Mouse (Mus musculus): Measurements from ENCODE around the gene Prr15. TPM values are rescaled to one million over a fixed set of nuclear protein-coding genes. Genes with fewer than 3 reads are reported as not detected.

The Prr15 gene
- polyA plus RNA-seq (2016; fragmentation: Nextera tagmentation; extraction: Ambion mirVana), result 1.1 and 4.0 TPM in 2 replicates

- no peak for DNase-seq (ENCODE audit: low spot score)
- H3K9me3 ChIP-seq, result no peaks in the 10 kb centered on the region
- 63% methylated on average over 3 of the region's 3 CpGs for WGBS
- peak within 1 kb of the TSS; percentile 65 for H3K4me3 ChIP-seq
- peaks cover 72% of the 10 kb centered on the region for H3K27me3 ChIP-seq (ENCODE audit: insufficient read depth, poor library complexity, severe bottlenecking)
- no peaks in the 10 kb centered on the region for H3K36me3 ChIP-seq
- H3K4me1 ChIP-seq (replicated peaks), result peaks cover 25% of the 10 kb centered on the region
- peak within 1 kb of the TSS; percentile 67; the same call in 1 of the 2 replicates for H3K27ac ChIP-seq
These were observed at the start of gene Prr15 for GRCm38 (mm10) chr6:54325246-54325885. TSS of gene Prr15 (plus strand) at chr6:54325835.

- no peak overlapping the region for H3K27ac ChIP-seq
- peaks cover 2% of the 10 kb centered on the region; the same call in 1 of the 2 replicates for H3K27me3 ChIP-seq (ENCODE audit: insufficient read depth, poor library complexity, severe bottlenecking)
- H3K4me1 ChIP-seq (replicated peaks), result peaks cover 47% of the 10 kb centered on the region
- no peak overlapping the region for H3K4me3 ChIP-seq
- H3K9me3 ChIP-seq, result no peaks in the 10 kb centered on the region
- 87% methylated on average over 4 of the region's 4 CpGs for WGBS
- no peaks in the 10 kb centered on the region for H3K36me3 ChIP-seq
- DNase-seq (ENCODE audit: low spot score), result no peak
These were observed 48.4 kb upstream of the Prr15 start for GRCm38 (mm10) chr6:54277234-54277633.

GRCm38 (mm10) chr6:54277828-54278227, 47.8 kb upstream of the Prr15 start:
- DNase-seq (ENCODE audit: low spot score), result no peak
- Histone ChIP-seq H3K27me3 (ENCODE audit: insufficient read depth, poor library complexity, severe bottlenecking) (peaks cover 2% of the 10 kb centered on the region; the same call in 1 of the 2 replicates), H3K4me3 (no peak overlapping the region), H3K9me3 (no peaks in the 10 kb centered on the region), H3K27ac (peak overlapping the region; percentile 5; the same call in 1 of the 2 replicates), H3K4me1 (replicated peaks) (peaks cover 41% of the 10 kb centered on the region), H3K36me3 (no peaks in the 10 kb centered on the region)
- 66% methylated on average over 5 of the region's 5 CpGs for WGBS

GRCm38 (mm10) chr6:54278613-54279012, 47.0 kb upstream of the Prr15 start:
- H3K27ac ChIP-seq, result no peak overlapping the region; the same call in 1 of the 2 replicates
- 91% methylated on average over 2 of the region's 2 CpGs for WGBS
- peaks cover 2% of the 10 kb centered on the region; the same call in 1 of the 2 replicates for H3K27me3 ChIP-seq (ENCODE audit: insufficient read depth, poor library complexity, severe bottlenecking)
- DNase-seq (ENCODE audit: low spot score), result no peak
- peaks cover 38% of the 10 kb centered on the region for H3K4me1 ChIP-seq (replicated peaks)
- H3K4me3 ChIP-seq, result no peak overlapping the region
- no peaks in the 10 kb centered on the region for H3K9me3 ChIP-seq
- no peaks in the 10 kb centered on the region for H3K36me3 ChIP-seq

GRCm38 (mm10) chr6:54279391-54279790, 46.2 kb upstream of the Prr15 start:
- H3K27ac ChIP-seq, result no peak overlapping the region
- H3K4me3 ChIP-seq, result no peak overlapping the region
- H3K27me3 ChIP-seq (ENCODE audit: insufficient read depth, poor library complexity, severe bottlenecking), result peaks cover 2% of the 10 kb centered on the region; the same call in 1 of the 2 replicates
- no peaks in the 10 kb centered on the region for H3K9me3 ChIP-seq
- WGBS, result 70% methylated on average over 11 of the region's 11 CpGs
- no peaks in the 10 kb centered on the region for H3K36me3 ChIP-seq
- peaks cover 30% of the 10 kb centered on the region for H3K4me1 ChIP-seq (replicated peaks)
- DNase-seq (ENCODE audit: low spot score), result no peak

GRCm38 (mm10) chr6:54280248-54280647, 45.4 kb upstream of the Prr15 start:
- Histone ChIP-seq H3K9me3 (no peaks in the 10 kb centered on the region), H3K4me3 (no peak overlapping the region), H3K27me3 (ENCODE audit: insufficient read depth, poor library complexity, severe bottlenecking) (peaks cover 2% of the 10 kb centered on the region; the same call in 1 of the 2 replicates), H3K36me3 (no peaks in the 10 kb centered on the region), H3K27ac (no peak overlapping the region), H3K4me1 (replicated peaks) (peaks cover 26% of the 10 kb centered on the region)
- DNase-seq (ENCODE audit: low spot score), result no peak
- WGBS, result 85% methylated on average over 6 of the region's 6 CpGs

- Histone ChIP-seq H3K9me3 (no peaks in the 10 kb centered on the region), H3K36me3 (no peaks in the 10 kb centered on the region), H3K27me3 (ENCODE audit: insufficient read depth, poor library complexity, severe bottlenecking) (0 out of 2 replicates have a peak, but pooled peaks cover 5% of the 10 kb centered on the region), H3K4me3 (no peak overlapping the region), H3K4me1 (replicated peaks) (peaks cover 9% of the 10 kb centered on the region), H3K27ac (no peak overlapping the region)
- 14% methylated on average over 1 of the region's 1 CpGs for WGBS
- DNase-seq (ENCODE audit: low spot score), result no peak
These were observed 42.3 kb upstream of the Prr15 start for GRCm38 (mm10) chr6:54283299-54283698.

- no peak for DNase-seq (ENCODE audit: low spot score)
- WGBS, result 91% methylated on average over 12 of the region's 12 CpGs
- 0 out of 2 replicates have a peak, but pooled peaks cover 5% of the 10 kb centered on the region for H3K27me3 ChIP-seq (ENCODE audit: insufficient read depth, poor library complexity, severe bottlenecking)
- H3K4me1 ChIP-seq (replicated peaks), result peaks cover 4% of the 10 kb centered on the region; the same call in 1 of the 2 replicates
- H3K27ac ChIP-seq, result no peak overlapping the region
- no peak overlapping the region for H3K4me3 ChIP-seq
- no peaks in the 10 kb centered on the region for H3K9me3 ChIP-seq
- H3K36me3 ChIP-seq, result no peaks in the 10 kb centered on the region
These were observed 41.4 kb upstream of the Prr15 start for GRCm38 (mm10) chr6:54284167-54284711.

GRCm38 (mm10) chr6:54286813-54287212, 38.8 kb upstream of the Prr15 start:
- Histone ChIP-seq H3K4me3 (no peak overlapping the region), H3K27me3 (ENCODE audit: insufficient read depth, poor library complexity, severe bottlenecking) (0 out of 2 replicates have a peak, but pooled peaks cover 5% of the 10 kb centered on the region), H3K27ac (no peak overlapping the region), H3K9me3 (no peaks in the 10 kb centered on the region), H3K4me1 (replicated peaks) (peaks cover 4% of the 10 kb centered on the region; the same call in 1 of the 2 replicates), H3K36me3 (no peaks in the 10 kb centered on the region)
- 85% methylated on average over 5 of the region's 5 CpGs for WGBS
- no peak for DNase-seq (ENCODE audit: low spot score)

- H3K4me3 ChIP-seq, result no peak overlapping the region
- 0 out of 2 replicates have a peak, but pooled peaks cover 5% of the 10 kb centered on the region for H3K27me3 ChIP-seq (ENCODE audit: insufficient read depth, poor library complexity, severe bottlenecking)
- H3K36me3 ChIP-seq, result 0 out of 2 replicates have a peak, but pooled peaks cover 3% of the 10 kb centered on the region
- no peak overlapping the region for H3K27ac ChIP-seq
- H3K9me3 ChIP-seq, result no peaks in the 10 kb centered on the region
- no peak for DNase-seq (ENCODE audit: low spot score)
- WGBS, result 63% methylated on average over 10 of the region's 10 CpGs
- H3K4me1 ChIP-seq (replicated peaks), result no peaks in the 10 kb centered on the region
These were observed 35.7 kb upstream of the Prr15 start for GRCm38 (mm10) chr6:54289774-54290500.

- Histone ChIP-seq H3K4me1 (replicated peaks) (no peaks in the 10 kb centered on the region), H3K9me3 (no peaks in the 10 kb centered on the region), H3K36me3 (peaks cover 10% of the 10 kb centered on the region; the same call in 1 of the 2 replicates), H3K27me3 (ENCODE audit: insufficient read depth, poor library complexity, severe bottlenecking) (no peaks in the 10 kb centered on the region), H3K4me3 (no peak overlapping the region), H3K27ac (no peak overlapping the region)
- no peak for DNase-seq (ENCODE audit: low spot score)
- WGBS, result 82% methylated on average over 2 of the region's 2 CpGs
These were observed 28.4 kb upstream of the Prr15 start for GRCm38 (mm10) chr6:54297231-54297630.

- no peak for DNase-seq (ENCODE audit: low spot score)
- Histone ChIP-seq H3K4me1 (replicated peaks) (no peaks in the 10 kb centered on the region), H3K4me3 (no peak overlapping the region), H3K27me3 (ENCODE audit: insufficient read depth, poor library complexity, severe bottlenecking) (no peaks in the 10 kb centered on the region), H3K36me3 (peaks cover 8% of the 10 kb centered on the region; the same call in 1 of the 2 replicates), H3K27ac (no peak overlapping the region), H3K9me3 (no peaks in the 10 kb centered on the region)
- 81% methylated on average over 2 of the region's 2 CpGs for WGBS
These were observed 26.2 kb upstream of the Prr15 start for GRCm38 (mm10) chr6:54299417-54299816.

Measured in hindbrain, embryonic 10.5 days (tissue).